Mouse (Mus musculus): ENCODE measurements at regions not wholly inside any gene's neighbourhood (a gene's known extent, or its start where the extent isn't known, plus 50 kb on each side); places are given as distances from the start of the nearest gene placed in this dataset.
A peak's percentile ranks its signal among the peaks of the same experiment; 100 is the strongest.

- no peak for DNase-seq
Observed at GRCm38 (mm10) chr7:135996896-135997295, 280.7 kb upstream of the Mki67 start.

GRCm38 (mm10) chr7:135997640-135998039 lies 281.5 kb upstream of the Mki67 start:
- no peak for DNase-seq

DNA sequence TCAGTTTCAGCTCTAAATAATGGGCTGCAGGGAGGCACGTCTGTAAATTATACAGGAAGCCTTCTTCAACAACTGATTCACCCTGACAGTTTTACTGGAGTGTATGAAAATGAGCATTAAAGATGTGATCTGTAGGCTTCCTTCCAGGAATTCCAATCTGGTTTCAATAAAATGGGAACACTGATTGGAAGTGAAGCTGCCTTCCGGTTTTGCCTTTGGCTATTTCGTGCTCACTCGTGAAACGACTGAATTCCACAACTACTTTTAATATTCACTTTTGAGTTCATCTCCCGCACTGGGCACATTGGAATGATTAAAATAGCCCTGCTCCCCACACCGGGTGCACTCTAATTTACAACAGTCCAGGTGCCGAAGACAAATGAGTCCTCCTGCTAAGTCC lies 286.2 kb upstream of the Mki67 start:
- DNase-seq, result no peak

DNA sequence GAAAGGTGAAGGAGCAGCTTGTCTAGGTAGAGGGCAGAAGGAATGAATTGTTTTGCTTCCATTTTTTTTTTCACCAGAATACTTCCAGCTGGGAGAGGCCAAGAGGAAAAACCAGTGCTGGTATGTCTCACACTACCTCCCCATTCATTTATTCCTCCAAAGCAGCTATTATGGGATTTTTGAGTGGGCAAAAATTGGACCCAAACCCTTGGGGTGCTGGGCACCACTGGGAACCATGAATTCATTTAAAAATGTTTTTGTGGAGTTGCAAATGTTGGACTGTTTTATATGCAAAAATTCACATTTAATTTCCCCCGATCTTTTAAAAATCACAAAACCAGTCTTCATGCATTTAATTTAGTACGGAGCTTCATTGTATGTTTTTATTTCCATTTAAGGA lies 287.1 kb upstream of the Mki67 start:
- no peak for DNase-seq

GRCm38 (mm10) chr7:136007796-136008455 lies 291.8 kb upstream of the Mki67 start:
- no peak for DNase-seq

DNA sequence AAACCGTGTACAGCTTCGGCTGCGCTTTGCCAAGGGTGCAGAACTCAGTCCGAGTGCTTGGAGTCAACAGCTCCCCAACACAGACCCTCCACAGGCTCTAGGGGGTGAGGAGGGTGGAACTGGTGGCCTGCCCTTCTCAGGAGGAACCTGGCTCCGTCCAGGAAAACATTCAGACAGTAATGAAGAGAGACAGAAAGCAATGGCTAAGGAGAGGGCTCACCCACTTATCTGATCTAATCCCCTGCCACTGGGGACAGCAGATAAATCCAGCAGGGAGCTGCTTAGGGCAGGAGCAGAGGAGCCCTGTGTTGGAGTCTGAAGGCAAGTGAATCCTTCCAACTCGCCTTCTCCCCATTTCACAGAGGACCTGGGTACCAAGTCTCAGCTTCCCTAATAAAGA lies 292.3 kb upstream of the Mki67 start:
- DNase-seq, result no peak

- DNase-seq, result peak; percentile 59
Observed at GRCm38 (mm10) chr7:136010013-136010412, 293.9 kb upstream of the Mki67 start.

- DNase-seq, result no peak
Observed at GRCm38 (mm10) chr7:136014706-136015105, 298.5 kb upstream of the Mki67 start.

- no peak for DNase-seq
Observed at GRCm38 (mm10) chr7:136016918-136017317, 300.8 kb upstream of the Mki67 start.

- no peak for DNase-seq
Observed at GRCm38 (mm10) chr7:136020577-136020976, 304.4 kb upstream of the Mki67 start.

- DNase-seq, result no peak
Observed at GRCm38 (mm10) chr7:136021071-136021470, 304.9 kb upstream of the Mki67 start.

- DNase-seq, result no peak
Observed at GRCm38 (mm10) chr7:136022781-136023448, 306.8 kb upstream of the Mki67 start.

DNA sequence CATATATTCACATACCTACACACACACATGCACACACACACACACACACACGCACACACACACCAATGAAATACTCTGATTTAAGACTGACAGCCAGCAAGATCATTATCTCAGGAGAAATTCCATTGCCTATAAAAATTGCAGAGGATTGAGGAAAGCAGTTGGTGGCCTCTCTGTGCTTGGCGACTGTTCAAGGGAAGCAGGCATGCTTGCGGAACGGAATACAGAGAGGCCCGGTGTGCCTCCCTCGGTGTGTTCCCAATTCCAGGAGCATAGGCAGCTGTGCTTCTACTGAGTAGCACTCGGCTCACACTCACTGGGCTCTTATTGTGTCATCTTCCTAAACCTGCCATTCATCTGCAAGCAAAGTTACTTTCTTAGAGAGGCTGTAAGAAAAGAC lies 310.3 kb upstream of the Mki67 start:
- DNase-seq, result no peak

DNA sequence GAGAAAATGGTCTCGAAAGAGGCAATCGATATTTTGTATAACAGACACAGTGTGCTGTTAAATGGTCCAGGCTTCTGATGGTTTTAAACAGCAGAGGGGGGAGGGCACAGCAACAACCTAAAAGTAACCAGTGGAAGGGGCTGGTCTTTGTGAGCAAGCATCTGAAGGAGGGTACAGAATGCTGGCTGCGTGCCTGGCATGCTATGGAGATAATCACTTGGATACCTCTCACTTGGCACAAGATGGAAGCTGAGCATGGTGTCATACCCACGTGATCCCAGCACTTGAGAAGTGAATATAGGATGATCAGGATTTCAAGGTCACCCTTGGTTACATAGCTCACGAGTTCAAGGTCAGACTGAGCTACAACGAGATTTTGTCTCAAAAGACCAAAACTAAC lies 315.9 kb upstream of the Mki67 start:
- DNase-seq, result no peak

DNA sequence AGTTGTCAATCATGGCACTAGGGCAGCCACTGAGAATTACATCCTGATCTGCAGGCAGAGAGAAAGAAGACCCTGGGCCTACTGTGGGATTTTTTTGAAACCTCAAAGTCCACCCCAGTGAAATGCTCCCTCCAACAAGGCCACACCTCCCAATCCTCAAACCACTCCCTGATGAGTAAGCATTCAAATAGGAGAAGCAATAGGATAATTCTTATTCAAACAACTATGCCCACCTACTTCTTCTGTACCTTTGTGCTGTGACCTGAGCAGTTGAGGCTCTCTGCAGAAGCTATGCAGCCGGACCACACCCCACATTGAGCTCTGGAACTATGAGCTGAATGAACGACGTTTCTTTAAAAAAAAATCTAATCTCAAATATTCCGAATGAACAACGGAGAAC lies 317.4 kb upstream of the Mki67 start:
- no peak for DNase-seq

GRCm38 (mm10) chr7:136035735-136036134 lies 319.6 kb upstream of the Mki67 start:
- no peak for DNase-seq

GRCm38 (mm10) chr7:136038072-136038471 lies 321.9 kb upstream of the Mki67 start:
- DNase-seq, result peak; percentile 32

- DNase-seq, result peak; percentile 23
Observed at GRCm38 (mm10) chr7:136038906-136039305, 322.7 kb upstream of the Mki67 start.

- no peak for DNase-seq
Observed at GRCm38 (mm10) chr7:136041921-136042320, 325.8 kb upstream of the Mki67 start.

DNA sequence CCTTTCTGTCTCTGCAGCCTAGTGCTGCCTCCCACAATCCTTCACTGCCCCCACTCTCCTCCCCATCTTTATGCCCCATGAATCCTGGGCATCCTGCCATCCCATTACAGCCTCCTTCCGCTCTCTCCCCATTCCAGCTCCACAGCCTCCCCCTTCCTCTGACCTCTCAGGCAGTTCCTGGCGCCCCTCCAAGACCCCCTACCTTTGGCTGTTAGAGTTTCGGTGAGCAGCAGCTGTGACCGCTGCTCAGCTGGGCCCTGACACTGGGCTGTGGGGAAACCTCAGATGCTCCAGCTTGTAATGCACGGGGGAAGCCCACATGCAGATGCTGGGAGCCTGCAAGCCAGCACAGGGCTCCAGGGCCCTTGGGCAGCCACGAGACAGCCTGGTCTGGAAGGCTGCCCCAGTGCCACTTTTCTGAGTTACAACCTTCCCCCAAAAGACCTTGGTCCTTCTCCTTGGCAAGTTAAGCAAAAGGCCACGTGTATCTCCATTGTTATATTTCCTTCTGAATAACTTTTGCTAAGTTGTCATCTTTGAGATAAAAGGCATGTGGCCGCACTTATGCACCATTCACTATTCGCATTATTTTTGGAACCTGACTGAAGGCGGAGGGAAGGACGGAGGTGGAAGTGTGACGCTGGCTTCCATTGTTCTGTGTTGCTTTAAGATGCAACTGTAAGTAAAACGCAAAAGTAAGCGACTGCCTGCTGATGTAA lies 330.6 kb upstream of the Mki67 start:
- DNase-seq, result peak; percentile 69

DNA sequence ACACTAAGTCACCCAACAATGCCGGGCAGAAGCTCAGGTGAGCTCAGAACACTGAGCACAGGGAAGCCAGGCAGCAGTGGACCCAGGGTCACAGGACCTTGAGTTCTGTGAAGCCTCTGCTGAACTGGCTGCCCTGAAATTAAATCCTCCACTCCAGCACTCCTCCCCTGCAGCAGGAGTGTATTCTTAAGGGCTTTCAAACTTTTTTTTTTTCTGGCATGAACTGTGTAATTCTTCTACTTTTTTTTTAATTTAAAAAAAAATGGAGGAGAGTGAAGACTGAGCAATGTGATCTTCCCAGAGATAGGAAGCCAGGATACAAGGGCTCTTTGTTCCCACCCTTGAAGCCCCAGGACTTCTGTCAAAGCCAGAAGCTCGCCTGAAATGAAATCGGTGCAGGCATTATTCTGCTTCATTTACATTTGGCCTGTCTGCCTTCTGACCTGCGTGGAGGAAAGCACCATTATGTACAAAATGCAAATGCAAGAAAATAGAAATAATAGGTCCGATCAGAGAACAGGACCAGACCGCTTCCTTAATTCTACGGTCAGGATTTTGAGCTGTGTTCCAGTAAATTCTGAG lies 331.3 kb upstream of the Mki67 start:
- DNase-seq, result no peak

- no peak for DNase-seq
Observed at GRCm38 (mm10) chr7:136048925-136049586, 332.9 kb upstream of the Mki67 start.

GRCm38 (mm10) chr7:136049587-136049930 lies 333.4 kb upstream of the Mki67 start:
- DNase-seq, result no peak

Data from right cerebral cortex, adult 18-20 months (tissue).